Mouse (Mus musculus) ES-Bruce4 (cell line): Measurements from ENCODE around the gene Mettl7a1.

Source experiments
- CTCF ChIP-seq: IDR thresholded peaks from one replicate; pipeline ENCODE4 v1.8.1; 2011; ENCODE audit warnings: low read depth, low read length
- EP300 ChIP-seq: IDR thresholded peaks from 2 replicates; pipeline ENCODE4 v1.6.1; 2011; ENCODE audit warnings: low read depth, low read length; ENCODE audit not compliant: insufficient read depth
- POLR2A ChIP-seq: IDR thresholded peaks from one replicate; pipeline ENCODE4 v1.8.1; 2011; ENCODE audit warnings: low read length; ENCODE audit not compliant: insufficient read depth

DNA sequence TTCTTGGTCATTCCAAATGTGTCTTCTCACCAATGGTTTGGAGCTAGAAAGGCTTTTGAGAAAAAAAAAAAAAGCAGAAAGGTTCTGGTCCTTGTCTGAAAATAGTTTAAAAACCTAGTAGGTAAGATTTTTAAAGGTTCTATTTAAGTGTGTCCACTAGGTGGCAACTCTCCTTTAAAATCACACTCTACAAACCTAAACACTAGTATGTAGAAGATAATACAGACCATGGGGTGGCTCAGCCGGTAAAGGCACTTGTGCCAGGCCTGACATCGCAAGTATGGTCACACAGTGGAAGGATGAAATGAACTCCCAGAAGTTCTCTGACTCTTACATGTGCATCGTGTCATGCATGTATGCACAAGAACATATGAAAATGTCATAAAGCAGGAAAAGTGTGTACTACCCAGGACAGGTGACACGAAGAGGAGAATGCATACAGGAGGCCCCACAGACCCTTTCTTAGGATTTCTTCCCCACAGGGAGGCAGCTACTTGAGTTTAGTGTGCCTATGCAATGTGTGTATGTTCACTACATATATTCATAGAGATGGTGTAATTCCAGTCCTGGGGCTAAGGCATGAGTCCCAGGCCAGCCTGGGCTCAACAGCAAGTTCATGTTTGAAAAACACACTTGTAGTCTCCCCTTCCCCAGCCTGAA lies 40.6 kb upstream of the Mettl7a1 start:
- TF ChIP-seq POLR2A: no peak
- peak; percentile 0 for TF ChIP-seq CTCF
- TF ChIP-seq EP300: no peak
